Mouse (Mus musculus) G1E (cell line): ENCODE measurements around the gene Napa. TPM values are rescaled to one million over a fixed set of nuclear protein-coding genes. Genes with fewer than 3 reads are reported as not detected.

Source experiments
- ATAC-seq: 2 replicates; pipeline ENCODE4 v1.8.0; 2016; ENCODE audit warnings: mild to moderate bottlenecking; ENCODE audit not compliant: insufficient number of reproducible peaks, poor library complexity, low FRiP score, severe bottlenecking; ENCODE audit errors: extremely low read depth
- DNase-seq: peaks from one replicate; pipeline ENCODE4 v3.0.0; 2012; ENCODE audit warnings: low spot score
- H3K27me3 ChIP-seq: 2 replicates; pipeline ENCODE4 v1.6.1; 2012; ENCODE audit warnings: mild to moderate bottlenecking, low read length, inconsistent platforms; ENCODE audit not compliant: insufficient read depth
- H3K36me3 ChIP-seq: replicated peaks from 2 replicates; pipeline ENCODE3; 2012; ENCODE audit warnings: mild to moderate bottlenecking, inconsistent platforms
- H3K4me1 ChIP-seq: 2 replicates; pipeline ENCODE4 v1.6.1; 2012; ENCODE audit warnings: low read depth, low read length, inconsistent platforms, mixed read lengths; ENCODE audit not compliant: insufficient read depth
- H3K4me3 ChIP-seq: 2 replicates; pipeline ENCODE4 v1.5.1; 2012; ENCODE audit warnings: low read depth, mild to moderate bottlenecking, inconsistent platforms, low read length, moderate library complexity, mixed read lengths
- H3K9me3 ChIP-seq: replicated peaks from 2 replicates; pipeline ENCODE4 v1.6.1; 2012; ENCODE audit warnings: inconsistent platforms
- CTCF ChIP-seq: IDR thresholded peaks from 2 replicates; pipeline ENCODE4 v1.5.1; 2012; ENCODE audit warnings: low read depth, low read length, inconsistent platforms, mixed read lengths
- GATA1 ChIP-seq: IDR thresholded peaks from 2 replicates; pipeline ENCODE4 v1.6.1; 2012; ENCODE audit warnings: borderline replicate concordance, low read length, inconsistent platforms, mixed read lengths
- GATA2 ChIP-seq: IDR thresholded peaks from 2 replicates; pipeline ENCODE4 v1.6.1; 2012; ENCODE audit warnings: low read depth, low read length, inconsistent platforms, borderline replicate concordance
- POLR2AphosphoS5 ChIP-seq: IDR thresholded peaks from 2 replicates; pipeline ENCODE4 v1.6.1; 2012; ENCODE audit warnings: low read depth, low read length, inconsistent platforms; ENCODE audit not compliant: insufficient replicate concordance
- TAL1 ChIP-seq: conservative IDR thresholded peaks from 2 replicates; pipeline ENCODE4 v1.6.1; 2012; ENCODE audit warnings: low read depth, low read length, inconsistent platforms, mixed read lengths
- polyA plus RNA-seq: library from polyadenylated mRNA; stranded (reverse); fragments of >175 nt; gene quantifications from 2 replicates; pipeline ENCODE4 v1.2.3, GENCODE M21; 2012
- total RNA-seq, 2 experiments: library from RNA; stranded (forward) in 1 of 2; stranded (reverse) in 1 of 2; fragments of 200-1000 nt in 1 of 2; fragments of >200 nt in 1 of 2; fragmentation: Nextera tagmentation in 1 of 2; gene quantifications; 2 replicates each; pipeline ENCODE4 v1.2.3; 2014 to 2017

Napa gene
- total and polyA plus RNA-seq, 3 experiments = 73.6 to 156 (median 137) TPM

GRCm38 (mm10) chr7:16101726-16102475 is 3.6 kb downstream of the Napa start:
- peaks cover 59% of the 10 kb centered on the region for H3K4me1 ChIP-seq
- no peak for ATAC-seq
- no peaks in the 10 kb centered on the region for H3K27me3 ChIP-seq
- no peak overlapping the region for H3K4me3 ChIP-seq
- TF ChIP-seq POLR2AphosphoS5 = no peak
- no peak for TF ChIP-seq GATA1
- TF ChIP-seq CTCF = no peak
- no peak for TF ChIP-seq TAL1
- no peak for TF ChIP-seq GATA2
- H3K36me3 ChIP-seq = peaks cover 68% of the 10 kb centered on the region
- H3K9me3 ChIP-seq = no peaks in the 10 kb centered on the region
- no peak for DNase-seq

- TF ChIP-seq TAL1 (no peak), GATA2 (no peak), CTCF (no peak), GATA1 (no peak), POLR2AphosphoS5 (no peak)
- DNase-seq (no peak), ATAC-seq (no peak)
- Histone ChIP-seq H3K36me3 (peaks cover 76% of the 10 kb centered on the region), H3K4me1 (peaks cover 59% of the 10 kb centered on the region), H3K9me3 (no peaks in the 10 kb centered on the region), H3K4me3 (no peak overlapping the region), H3K27me3 (no peaks in the 10 kb centered on the region)
Measured at GRCm38 (mm10) chr7:16102686-16103226, 4.5 kb downstream of the Napa start.

- H3K9me3 ChIP-seq = no peaks in the 10 kb centered on the region
- no peak overlapping the region for H3K4me3 ChIP-seq
- TF ChIP-seq TAL1 (no peak), POLR2AphosphoS5 (no peak), GATA1 (no peak), CTCF (no peak), GATA2 (no peak)
- ATAC-seq (no peak), DNase-seq (no peak)
- peaks cover 62% of the 10 kb centered on the region for H3K4me1 ChIP-seq
- peaks cover 86% of the 10 kb centered on the region for H3K36me3 ChIP-seq
- no peaks in the 10 kb centered on the region for H3K27me3 ChIP-seq
Measured at GRCm38 (mm10) chr7:16103760-16104159, 5.5 kb downstream of the Napa start.

GRCm38 (mm10) chr7:16104611-16105388 is 6.5 kb downstream of the Napa start:
- peaks cover 97% of the 10 kb centered on the region for H3K36me3 ChIP-seq
- DNase-seq = no peak
- peaks cover 60% of the 10 kb centered on the region for H3K4me1 ChIP-seq
- H3K4me3 ChIP-seq = no peak overlapping the region
- H3K27me3 ChIP-seq = no peaks in the 10 kb centered on the region
- no peaks in the 10 kb centered on the region for H3K9me3 ChIP-seq
- no peak for ATAC-seq
- TF ChIP-seq TAL1 (no peak), POLR2AphosphoS5 (no peak), GATA1 (no peak), GATA2 (no peak)

GRCm38 (mm10) chr7:16108886-16109542 is 10.8 kb downstream of the Napa start:
- no peak for DNase-seq
- no peak for ATAC-seq
- H3K36me3 ChIP-seq = peaks cover 100% of the 10 kb centered on the region
- H3K4me1 ChIP-seq = peaks cover 59% of the 10 kb centered on the region
- no peaks in the 10 kb centered on the region for H3K9me3 ChIP-seq
- no peaks in the 10 kb centered on the region for H3K27me3 ChIP-seq
- no peak overlapping the region for H3K4me3 ChIP-seq
- TF ChIP-seq GATA1 (no peak), POLR2AphosphoS5 (no peak), GATA2 (no peak), CTCF (no peak), TAL1 (no peak)

GRCm38 (mm10) chr7:16110158-16110557 is 11.9 kb downstream of the Napa start:
- DNase-seq (no peak), ATAC-seq (no peak)
- peaks cover 100% of the 10 kb centered on the region for H3K36me3 ChIP-seq
- H3K4me1 ChIP-seq = peaks cover 50% of the 10 kb centered on the region
- H3K27me3 ChIP-seq = no peaks in the 10 kb centered on the region
- no peak for TF ChIP-seq GATA2
- TF ChIP-seq POLR2AphosphoS5 = no peak
- no peak for TF ChIP-seq GATA1
- H3K4me3 ChIP-seq = peak overlapping the region; percentile 22; the same call in 1 of the 2 replicates
- no peaks in the 10 kb centered on the region for H3K9me3 ChIP-seq
